Mouse (Mus musculus) CH12.LX (cell line): ENCODE results near the gene Daglb.

Source experiments
- BHLHE40 ChIP-seq: IDR thresholded peaks from 2 replicates; pipeline ENCODE4 v1.6.1; 2011; ENCODE audit warnings: mild to moderate bottlenecking, low read depth, low read length, improper control_type of control experiment
- CHD1 ChIP-seq: IDR thresholded peaks from 2 replicates; pipeline ENCODE4 v1.6.1; 2012; ENCODE audit warnings: low read depth, low read length, improper control_type of control experiment, inconsistent platforms
- CTCF ChIP-seq, 2 experiments: IDR thresholded peaks in 1 of 2; conservative IDR thresholded peaks in 1 of 2; 2 replicates each; pipeline ENCODE4 v1.5.1; 2011 to 2012; ENCODE audit warnings: low read depth in 2 of 2, low read length in 2 of 2, improper control_type of control experiment in 1 of 2, inconsistent platforms in 1 of 2, mild to moderate bottlenecking in 1 of 2, moderate library complexity in 1 of 2
- E2F4 ChIP-seq: IDR thresholded peaks from 2 replicates; pipeline ENCODE4 v1.6.1; 2011; ENCODE audit warnings: low read depth, low read length, improper control_type of control experiment; ENCODE audit not compliant: insufficient replicate concordance
- JUND ChIP-seq: conservative IDR thresholded peaks from 2 replicates; pipeline ENCODE4 v1.6.1; 2011; ENCODE audit warnings: low read depth, low read length, improper control_type of control experiment
- POLR2AphosphoS2 ChIP-seq: IDR thresholded peaks from 2 replicates; pipeline ENCODE4 v1.6.1; 2011; ENCODE audit warnings: low read depth, low read length, improper control_type of control experiment
- TBP ChIP-seq: conservative IDR thresholded peaks from 2 replicates; pipeline ENCODE4 v1.6.1; 2011; ENCODE audit warnings: low read depth, low read length, improper control_type of control experiment
- UBTF ChIP-seq: IDR thresholded peaks from 2 replicates; pipeline ENCODE4 v1.6.1; 2012; ENCODE audit warnings: low read depth, mild to moderate bottlenecking, inconsistent platforms, low read length, improper control_type of control experiment, moderate library complexity
- ZKSCAN1 ChIP-seq: IDR thresholded peaks from 2 replicates; pipeline ENCODE4 v1.6.1; 2012; ENCODE audit warnings: low read depth, inconsistent platforms, low read length, improper control_type of control experiment, borderline replicate concordance
- ZMIZ1 ChIP-seq: IDR thresholded peaks from 2 replicates; pipeline ENCODE4 v1.6.1; 2012; ENCODE audit warnings: low read depth, mild to moderate bottlenecking, inconsistent platforms, low read length, improper control_type of control experiment

DNA sequence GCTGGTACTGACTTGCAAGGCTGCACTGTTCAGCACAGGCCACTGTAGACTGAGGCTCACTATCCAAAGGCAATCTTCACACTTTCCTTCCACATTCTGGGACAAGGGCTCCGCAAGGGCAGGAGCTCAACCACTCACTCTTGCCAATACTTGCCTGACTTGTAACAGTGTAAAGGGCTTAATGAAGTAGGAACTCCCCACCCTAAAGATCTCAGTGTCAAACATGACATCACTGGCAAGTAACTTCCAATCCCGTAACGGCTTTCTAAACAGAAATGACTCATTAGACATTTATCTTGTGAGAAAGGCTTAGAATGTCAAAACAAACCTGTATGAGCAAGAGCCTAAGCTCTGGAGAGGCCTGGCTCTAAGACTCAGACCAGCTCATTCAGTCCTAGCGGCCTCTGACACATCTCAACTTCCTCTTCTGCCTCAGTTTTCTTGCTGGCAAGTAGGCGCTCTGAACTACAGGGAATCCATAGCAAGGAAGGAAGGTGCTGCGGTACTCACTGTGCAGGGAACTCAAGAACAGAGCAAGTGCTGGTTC is 53.7 kb downstream of the Daglb start:
- no peak for TF ChIP-seq CTCF (conservative IDR thresholded peaks at IDR 0.05 in 1 of 2, IDR thresholded peaks at IDR 0.05 in 1 of 2; ENCODE audit: low read depth in 2 of 2, low read length in 2 of 2)
- no peak for TF ChIP-seq UBTF
- no peak for TF ChIP-seq BHLHE40
- no peak for TF ChIP-seq CHD1
- TF ChIP-seq ZMIZ1, result no peak
- TF ChIP-seq POLR2AphosphoS2, result no peak
- TF ChIP-seq JUND, result no peak
- TF ChIP-seq E2F4, result no peak
- TF ChIP-seq TBP, result no peak
- no peak for TF ChIP-seq ZKSCAN1
